Mouse (Mus musculus) left cerebral cortex, adult 9 months (tissue): Measurements from ENCODE around the gene Gm48552.
A peak's percentile ranks its signal among the peaks of the same experiment; 100 is the strongest.

Source experiments
- DNase-seq, 2 experiments: peaks; one replicate each; pipeline ENCODE4 v3.0.0; 2022; ENCODE audit warnings: low spot score in 2 of 2

Gm48552 gene

DNA sequence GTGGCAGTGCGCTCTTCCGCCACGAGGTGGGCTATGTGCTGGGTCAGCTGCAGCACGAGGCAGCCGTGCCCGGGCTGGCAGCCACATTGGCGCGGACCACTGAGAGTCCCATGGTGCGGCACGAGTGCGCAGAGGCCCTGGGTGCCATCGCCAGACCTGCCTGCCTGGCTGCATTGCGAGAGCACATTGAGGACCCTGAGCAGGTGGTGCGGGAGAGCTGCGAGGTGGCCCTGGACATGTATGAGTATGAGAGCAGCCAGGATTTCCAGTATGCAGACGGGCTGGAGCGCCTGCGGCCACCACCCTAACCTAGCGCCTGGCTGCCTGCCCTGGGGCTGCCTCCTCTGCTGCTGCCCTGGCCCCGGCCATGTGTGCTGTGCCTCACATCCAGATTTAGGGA, 1.1 kb upstream of the Gm48552 start:
- DNase-seq = no peak

DNA sequence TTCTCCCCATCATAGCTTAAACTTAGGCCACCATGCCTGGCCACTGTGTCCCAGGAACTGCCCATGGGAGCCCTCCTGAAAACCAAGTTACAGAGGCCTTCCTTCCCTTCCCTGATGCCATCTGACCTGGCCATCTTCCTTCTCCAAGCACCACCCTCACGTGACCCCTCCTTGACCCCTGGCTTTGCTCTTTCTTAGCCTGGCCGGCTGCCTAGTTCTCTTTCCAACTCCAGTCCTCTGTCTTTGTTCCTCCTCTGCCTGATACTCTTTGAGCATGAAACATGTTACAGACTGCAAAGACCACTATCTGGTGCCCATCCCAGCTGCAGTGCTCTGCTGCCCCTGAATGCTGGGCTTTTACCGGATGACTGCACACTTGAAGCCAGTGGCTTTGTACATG, 568 bp downstream of the Gm48552 start:
- no peak for DNase-seq

DNA sequence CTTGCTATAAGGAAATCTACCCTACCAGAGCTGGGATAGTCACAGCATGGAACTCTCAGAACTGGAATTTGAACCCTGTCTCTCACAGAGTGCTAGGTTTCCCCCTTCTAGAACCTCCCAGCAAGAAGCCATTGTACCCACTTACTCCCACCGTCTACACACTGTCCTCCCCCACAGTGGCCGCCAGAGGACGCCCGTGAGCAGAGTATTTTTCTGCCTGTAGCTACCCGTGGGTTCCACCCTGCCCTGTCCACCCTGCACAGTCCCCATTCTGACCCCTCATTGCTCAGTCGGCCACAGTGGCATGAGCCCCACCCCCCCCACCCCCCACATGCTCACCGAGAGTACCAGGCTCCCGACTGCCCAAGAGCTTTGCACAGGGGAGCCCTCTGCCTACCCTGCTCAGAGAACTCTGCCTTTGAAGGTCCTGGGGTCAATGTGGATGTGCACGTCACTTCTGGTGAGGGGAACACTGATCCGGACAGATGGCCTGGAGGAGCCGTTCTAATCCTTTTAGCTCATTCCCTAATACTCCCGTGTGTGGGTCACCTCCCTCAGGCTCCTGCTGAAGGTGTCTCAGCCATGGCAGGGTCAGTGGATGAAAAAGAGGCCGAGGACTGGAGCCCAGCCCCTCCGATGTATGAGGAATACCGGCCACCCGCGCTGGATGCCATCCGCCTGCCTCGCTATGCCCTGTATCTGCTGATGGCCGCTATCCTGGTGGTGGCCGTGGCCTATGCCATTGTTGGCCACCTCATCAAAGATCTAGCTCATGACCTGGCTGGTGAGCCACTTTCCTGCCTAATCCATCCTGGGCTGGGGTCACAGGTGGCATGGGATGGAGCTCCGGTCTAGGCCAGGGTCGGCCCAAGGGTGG, 1.2 kb downstream of the Gm48552 start:
- peak in 1 of 2 experiments; percentile 75 for DNase-seq

DNA sequence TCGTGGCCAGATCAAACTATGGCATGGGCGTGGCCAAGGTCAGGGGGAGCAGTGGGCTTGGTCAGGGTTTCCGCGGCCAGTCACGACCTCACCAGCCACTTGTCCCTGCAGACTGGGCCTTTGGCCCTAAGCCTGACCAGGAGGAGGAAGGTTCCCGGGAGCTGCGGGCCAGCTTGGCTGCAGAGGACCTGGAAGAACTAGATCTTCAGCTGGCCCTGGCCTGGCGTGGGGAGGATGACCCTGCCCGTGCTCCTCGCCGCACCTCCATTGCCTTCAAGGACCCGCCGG, 1.8 kb downstream of the Gm48552 start:
- DNase-seq = no peak

DNA sequence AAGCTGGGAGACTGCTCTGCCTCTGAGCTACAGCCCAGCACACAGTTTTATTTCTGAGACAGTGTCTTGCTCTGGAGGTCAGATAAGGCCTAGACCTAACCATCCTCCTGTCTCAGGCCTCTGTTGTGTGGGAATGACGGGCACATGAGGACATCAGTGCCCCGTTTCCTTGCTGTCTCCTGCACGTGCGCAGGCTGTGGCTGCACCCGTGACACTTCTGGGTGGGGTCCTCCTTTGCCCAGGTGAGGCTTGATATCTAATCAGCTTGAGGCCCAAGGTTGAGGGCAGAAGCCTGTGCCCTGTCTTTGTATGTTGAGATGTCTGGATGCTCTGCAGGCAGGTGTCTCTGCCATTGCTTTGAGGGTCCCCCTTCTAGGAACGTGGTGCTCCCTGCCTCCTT, 3.5 kb downstream of the Gm48552 start:
- DNase-seq = no peak

DNA sequence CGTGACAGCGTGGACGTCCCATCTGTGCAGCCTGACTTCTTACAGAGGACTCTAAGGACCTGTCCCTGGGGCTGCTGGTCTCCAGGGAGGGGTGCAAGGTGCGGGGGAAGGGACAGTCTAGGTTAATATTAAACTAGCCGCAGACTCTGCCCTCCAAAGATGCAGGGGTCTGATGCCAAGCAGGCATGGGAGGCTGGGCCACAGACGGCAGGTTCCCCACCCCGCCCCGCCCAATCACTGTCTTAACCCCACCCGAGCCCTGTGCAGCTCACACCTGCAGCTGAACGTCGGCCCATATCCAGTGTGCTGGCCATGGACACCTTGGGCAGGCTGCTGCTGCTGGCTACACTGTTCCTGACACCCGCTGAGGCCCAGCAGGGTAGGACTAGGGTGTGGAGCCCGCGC, 4.0 kb downstream of the Gm48552 start, which contains the start of gene Smim24:
Gene Smim24, plus strand, starts transcription at position 271 of the 405 bp plus-strand sequence.
- DNase-seq = no peak

DNA sequence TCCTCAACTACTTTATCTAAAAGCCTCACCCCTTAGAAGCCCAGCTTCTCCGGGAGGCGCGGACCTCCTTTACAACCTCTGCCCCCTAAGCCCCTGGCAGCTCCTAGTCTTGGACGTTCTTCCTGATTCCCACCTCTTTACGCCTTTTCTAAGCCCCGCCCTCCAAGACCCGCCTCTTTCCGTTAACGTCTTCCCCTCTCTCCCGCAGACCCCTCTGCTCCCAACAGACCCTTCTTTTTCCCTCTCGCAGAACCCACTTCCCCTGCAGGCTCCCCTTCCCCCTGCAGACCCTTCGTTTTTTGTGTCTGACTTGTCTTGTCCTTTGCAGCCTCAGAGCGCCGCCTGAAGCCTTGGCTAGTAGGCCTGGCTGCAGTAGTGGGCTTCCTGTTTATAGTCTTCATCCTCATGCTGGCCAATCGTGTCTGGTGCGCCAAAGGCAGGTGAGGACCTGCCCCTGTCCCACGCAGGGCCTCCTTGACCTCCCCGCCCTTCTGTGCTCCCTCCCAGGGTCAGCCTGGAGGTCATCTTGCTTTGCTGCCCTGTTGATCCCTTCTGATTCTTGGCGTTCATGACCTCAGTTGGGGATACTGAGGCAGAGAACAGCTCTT, 4.8 kb downstream of the Gm48552 start:
- no peak for DNase-seq

DNA sequence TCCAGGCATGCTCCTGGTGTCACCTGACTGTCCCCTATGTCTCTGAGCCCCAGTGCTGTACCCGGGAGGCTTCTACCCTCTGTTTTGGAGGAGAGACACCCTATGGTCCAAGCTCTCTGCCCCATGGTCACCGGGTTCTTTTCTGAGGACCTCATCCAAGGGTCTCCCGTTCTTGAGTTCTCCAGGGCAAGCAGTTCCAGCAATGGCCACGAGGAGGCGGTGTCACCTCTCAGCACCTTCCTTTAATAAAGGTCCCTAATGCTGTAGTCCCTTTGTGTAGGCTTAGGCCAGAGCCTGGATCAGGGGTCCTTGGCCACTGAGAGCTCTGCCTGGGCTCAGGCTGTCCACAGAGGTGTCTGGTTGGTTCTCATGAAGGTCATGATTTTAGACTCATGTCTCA, 6.3 kb downstream of the Gm48552 start:
- DNase-seq = peak in 1 of 2 experiments; percentile 67

DNA sequence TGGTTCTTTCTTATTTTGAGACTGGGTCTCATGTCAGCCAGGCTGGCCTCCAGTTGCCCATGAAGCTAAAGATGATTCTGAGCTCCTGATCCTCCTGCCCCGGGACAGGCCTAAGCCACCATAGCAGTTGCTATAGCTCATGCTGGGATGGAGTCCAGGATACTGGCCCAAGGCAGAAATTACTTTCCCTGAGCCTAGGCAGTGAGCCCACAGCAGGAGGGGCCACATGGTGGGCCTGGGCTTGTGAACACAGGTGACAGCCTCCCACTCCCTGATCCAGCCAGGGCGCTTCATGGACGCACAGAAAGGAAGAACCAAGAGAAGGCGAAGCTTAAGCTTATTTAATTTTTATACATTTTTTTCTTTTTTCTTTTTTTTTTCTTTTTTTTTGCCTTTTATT, 7.1 kb downstream of the Gm48552 start:
- no peak for DNase-seq

DNA sequence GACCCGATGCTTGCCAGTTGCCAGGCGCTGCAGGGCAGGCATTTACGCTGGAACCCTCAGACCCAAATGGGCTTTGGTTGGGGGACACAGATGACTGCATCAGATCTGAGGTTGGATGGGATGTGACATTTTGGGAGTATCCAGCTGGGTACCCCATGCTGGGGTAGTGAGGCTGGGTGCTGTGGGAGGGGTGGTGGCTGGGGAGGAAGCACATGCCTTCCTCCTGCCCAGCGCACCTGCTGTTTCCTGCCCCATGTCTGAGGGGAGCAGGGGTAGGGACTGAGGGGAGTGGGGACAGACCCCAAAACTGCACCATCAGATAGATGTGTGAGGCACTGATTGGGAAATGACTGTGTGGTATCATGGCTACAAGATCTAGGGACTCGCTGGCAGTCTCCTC, 7.9 kb downstream of the Gm48552 start:
- no peak for DNase-seq

DNA sequence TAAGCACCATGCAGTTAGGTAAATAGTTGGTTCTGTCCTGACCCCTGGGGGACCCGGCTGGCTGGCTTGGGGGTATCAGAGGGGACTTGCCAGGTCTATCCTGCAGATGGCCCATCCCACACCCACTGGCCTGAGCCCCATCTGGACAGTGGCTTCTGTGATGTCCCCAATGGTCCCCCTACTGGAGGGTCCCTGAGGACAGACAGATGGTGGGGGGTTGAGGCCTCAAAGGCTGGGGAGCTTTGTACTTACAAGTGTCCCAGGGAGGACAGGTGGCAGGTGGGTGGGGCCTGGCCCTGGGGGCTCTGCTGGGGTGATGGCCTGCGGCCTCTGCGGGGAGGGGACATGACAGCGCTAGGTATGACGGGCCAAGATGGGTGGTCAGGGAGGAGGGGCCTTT, 10.5 kb downstream of the Gm48552 start:
- DNase-seq = no peak

DNA sequence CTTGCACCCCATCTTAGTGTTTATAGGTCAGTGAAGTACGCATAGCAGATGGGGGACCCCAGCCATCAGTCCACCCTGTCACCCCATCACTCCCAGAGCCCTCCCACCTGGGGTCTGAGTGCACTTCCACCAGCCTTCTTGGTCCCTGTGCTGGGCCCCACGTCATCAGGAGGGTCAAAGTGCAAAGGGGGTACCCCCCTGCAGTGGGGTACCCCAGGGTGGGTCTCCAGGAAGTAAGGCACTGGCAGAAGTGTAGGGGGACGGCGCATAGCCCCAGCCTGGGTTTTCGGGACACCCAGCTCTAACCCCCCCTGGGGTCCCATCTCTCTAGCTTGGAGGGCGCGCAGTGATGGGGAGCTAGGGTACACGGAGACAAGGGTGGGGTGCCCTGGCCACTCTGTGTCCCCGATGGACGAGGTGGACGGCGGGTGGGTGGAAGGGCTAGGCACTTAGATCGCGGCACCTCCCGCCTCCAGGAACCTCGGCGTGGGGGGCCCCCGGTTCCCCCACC, 11.0 kb downstream of the Gm48552 start:
- DNase-seq = no peak

DNA sequence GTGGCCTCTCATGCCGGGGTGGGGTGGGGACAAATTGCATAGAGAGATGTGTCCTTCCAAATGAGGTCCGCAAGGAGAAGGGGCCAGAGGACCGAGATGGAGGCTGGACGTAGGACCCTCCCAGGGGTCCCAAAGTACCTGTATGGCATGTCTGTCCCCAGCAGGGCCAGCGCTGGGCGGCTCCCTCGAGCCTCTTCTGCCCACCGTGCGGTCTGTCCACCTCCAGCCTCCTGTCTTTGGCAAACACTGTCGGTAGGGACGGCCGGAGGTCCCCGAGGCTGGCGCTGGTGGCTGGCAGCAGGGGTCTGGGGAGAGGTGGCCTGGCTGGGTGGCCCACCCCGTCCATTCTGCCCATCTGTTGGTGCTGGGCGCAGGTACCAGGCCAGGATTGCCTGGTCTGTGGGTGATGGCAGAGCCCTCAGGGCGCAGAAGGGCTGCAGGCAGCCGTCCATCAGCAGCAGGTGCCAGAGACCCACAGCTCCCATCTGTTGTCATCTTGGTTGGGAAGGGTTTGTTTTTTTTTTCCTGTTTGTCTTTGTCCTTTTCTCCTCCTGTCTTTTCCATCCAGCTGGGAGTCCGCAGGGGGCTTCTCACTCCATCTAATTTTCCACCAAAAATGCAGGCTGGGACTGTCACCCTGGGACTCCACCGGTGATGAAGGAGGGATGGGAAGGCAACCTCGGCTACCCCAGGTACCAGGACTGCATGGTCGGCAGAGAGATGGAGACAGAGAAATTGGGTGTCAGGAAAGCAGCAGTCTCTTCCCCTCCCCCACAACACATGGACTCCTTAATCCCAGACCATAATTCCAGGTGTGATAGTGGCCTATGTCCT, 11.8 kb downstream of the Gm48552 start:
- no peak for DNase-seq

DNA sequence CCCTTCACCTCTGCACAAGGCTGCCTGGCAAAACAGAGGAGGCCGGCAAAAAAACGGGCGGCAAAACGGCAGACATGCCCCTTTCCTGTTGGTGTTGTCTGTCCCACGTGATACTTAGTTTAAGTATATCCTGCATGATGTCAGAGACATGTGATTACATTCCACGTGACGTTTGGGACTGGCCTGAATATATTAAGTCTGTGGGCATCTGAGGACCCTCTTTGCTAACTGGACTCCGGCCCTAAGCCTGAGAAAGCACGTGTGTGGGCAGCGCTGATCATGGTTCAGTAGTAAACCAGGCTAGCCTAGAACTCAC, 12.4 kb downstream of the Gm48552 start:
- DNase-seq = peak in 1 of 2 experiments; percentile 56

DNA sequence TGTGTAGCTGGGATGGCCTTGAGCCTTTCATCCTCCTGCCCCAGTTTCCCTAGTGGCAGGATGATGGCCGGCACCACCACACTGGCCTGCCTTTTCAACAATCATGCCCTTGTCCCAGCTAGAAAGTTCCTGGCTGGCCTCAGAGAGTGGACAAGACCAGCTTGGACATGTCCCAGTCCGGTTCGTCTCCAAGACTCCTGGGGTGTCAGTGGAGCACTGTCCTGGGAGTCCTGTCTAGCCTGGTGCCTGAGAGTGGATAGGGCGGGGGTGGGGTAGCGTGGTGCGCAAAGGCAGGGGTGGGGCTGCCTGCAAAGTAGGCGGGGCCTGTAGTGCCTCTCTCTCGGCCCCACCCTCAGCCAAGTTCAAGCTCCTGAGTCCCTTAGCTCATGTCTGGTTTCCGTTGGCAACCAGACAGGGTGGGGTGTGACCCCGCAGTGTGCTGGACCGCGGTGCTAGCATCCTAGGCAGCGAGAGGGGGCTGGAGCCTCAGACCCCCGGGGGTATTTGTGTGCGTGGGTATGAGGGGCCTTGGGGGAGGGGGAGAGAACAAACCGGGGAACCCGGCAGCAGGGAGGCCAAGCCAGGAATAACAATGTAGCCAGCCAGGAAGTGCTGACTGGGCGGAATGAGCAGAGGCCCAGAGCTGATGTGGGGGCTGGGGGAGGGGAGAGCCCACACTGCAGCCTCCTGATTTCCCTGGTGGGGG, 12.9 kb downstream of the Gm48552 start:
- peak in 1 of 2 experiments; percentile 57 for DNase-seq

DNA sequence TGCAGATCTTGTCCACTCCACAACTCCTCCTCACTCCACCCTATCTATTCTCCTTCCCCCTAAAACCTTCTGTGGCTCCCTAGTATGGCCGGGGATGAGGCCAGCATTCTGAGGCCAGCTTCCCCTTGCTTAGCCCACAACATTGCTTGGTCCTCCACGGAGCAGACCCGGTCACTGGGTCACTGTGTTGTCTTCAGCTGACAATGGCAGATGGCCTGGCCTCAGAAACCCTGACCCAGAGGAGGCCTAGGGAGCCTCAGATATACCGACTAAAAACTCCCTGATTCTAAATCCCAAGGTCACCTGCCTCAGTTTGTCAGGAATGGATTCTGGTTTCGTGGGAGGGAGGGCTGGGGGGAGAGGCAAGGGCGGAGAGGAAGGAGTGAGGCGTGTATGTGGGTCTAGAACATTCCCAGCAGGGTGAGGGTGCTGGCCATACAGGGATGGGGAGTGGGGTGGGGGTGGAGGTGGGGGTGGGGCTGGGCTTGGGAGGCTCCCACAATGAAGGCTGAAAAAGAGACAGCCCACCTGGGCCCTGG, 13.5 kb downstream of the Gm48552 start:
- no peak for DNase-seq

DNA sequence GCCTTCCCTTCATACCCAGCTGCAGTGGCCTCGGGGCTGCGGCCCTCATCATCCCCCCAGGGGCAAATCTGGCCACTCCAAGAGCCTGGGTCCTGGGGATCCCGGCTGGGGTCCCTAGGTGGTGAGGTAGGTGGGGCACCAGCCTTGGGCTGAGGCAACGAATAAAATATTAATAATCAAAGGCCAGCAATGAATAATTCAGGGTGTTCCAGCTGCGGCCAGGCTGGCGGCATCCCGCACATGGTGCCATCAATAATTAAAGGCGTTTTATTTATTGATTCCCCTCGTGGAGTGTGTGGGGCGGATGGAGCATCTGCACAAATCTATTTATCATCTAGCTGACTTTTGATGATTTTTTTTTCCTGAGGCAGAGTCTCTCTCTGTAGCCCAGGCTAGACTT, 14.7 kb downstream of the Gm48552 start:
- no peak for DNase-seq

DNA sequence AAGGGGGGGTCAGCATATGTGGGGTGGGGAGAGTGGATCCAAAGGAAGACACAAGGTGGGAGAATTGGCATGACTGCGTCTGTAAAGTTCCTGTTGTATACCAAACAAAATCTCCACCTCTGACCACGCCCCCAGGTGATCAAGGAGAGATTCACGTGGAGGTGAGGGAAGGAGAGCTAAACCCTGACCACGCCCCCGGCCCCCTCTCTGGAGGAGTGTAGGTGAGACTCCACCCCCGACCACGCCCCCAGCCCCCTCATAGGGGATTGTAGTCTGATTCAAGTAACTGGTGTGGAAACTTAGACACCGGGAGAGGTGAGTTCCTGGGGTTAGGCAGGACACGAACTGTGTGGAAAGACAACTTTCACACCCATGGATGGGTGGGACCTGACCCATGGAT, 15.3 kb downstream of the Gm48552 start:
- no peak for DNase-seq

DNA sequence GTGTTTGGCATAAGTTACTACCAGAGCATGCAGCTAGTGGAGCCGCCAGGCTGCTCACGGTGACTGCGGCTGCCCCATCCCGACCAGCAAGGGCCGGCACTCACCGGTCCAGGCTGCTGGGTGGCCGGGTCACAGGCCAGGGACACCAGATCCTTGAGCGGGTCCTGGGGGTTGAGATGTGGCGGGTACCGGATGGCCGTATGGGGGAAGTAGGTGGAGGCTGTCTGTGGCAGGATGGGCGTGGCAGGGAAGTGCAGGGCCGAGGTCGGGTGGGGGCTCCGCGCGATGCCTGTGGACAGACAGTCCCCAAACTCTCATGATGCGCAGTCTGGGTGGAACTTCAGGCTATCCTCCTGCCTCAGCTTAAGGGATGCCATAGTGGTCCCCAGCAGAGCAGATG, 15.9 kb downstream of the Gm48552 start:
- no peak for DNase-seq

DNA sequence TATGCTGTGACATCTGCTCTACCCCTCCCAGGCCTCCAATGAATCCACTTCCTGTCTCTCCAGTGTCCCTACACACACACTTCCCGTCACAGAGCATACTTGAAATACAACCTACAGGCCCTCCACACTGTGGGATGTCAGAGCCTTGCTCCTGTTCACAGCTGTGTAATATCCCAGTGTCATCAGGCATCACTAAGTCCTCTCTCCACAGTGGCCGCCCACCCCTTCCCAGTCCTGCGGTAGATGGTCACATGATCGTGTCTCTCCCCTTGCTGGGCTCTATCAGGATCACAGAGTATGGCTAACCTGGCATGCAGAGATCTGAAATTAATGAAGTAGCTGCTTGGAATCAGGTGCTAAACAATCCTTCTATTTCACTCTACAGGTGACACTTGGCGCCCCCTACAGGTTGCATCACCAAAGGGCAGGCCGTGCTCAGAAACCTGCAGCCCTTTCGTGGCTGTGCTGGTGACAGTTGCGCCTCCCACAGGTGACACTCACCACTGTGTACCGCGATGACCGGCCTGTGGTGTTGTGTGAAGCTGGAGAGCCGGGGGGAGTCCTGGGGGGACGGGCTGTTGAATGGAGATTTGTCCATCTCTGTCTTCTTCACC, 16.9 kb downstream of the Gm48552 start:
- DNase-seq = peak in 1 of 2 experiments; percentile 71
